Mouse (Mus musculus): ENCODE results near the gene Gbp8.
A peak's percentile ranks its signal among the peaks of the same experiment; 100 is the strongest.
"Not testable (repeated sequence)": the region's sequence is repeated elsewhere in the genome, so short reads cannot be mapped to it uniquely, and the experiment has no call there.

The Gbp8 gene

GRCm38 (mm10) chr5:105060224-105060623 is 79.1 kb downstream of the Gbp8 start:
- no peak for DNase-seq (ENCODE audit: low read depth, low spot score)

GRCm38 (mm10) chr5:105055279-105055678 is 84.1 kb downstream of the Gbp8 start:
- no peak for DNase-seq (ENCODE audit: low read depth, low spot score)

GRCm38 (mm10) chr5:105053471-105054169 is 85.7 kb downstream of the Gbp8 start:
- not testable (repeated sequence) for DNase-seq (ENCODE audit: low read depth, low spot score)

- DNase-seq (ENCODE audit: low read depth, low spot score), result no peak
These were observed 107.0 kb downstream of the Gbp8 start for GRCm38 (mm10) chr5:105032362-105032761.

GRCm38 (mm10) chr5:105012551-105012950 is 126.8 kb downstream of the Gbp8 start:
- DNase-seq (ENCODE audit: low read depth, low spot score), result no peak

- no peak for DNase-seq (ENCODE audit: low read depth, low spot score)
These were observed 127.8 kb downstream of the Gbp8 start for GRCm38 (mm10) chr5:105011570-105011969.

- DNase-seq (ENCODE audit: low read depth, low spot score), result no peak
These were observed 129.0 kb downstream of the Gbp8 start for GRCm38 (mm10) chr5:105010376-105010775.

GRCm38 (mm10) chr5:104989411-104989810 is 149.9 kb downstream of the Gbp8 start:
- no peak for DNase-seq (ENCODE audit: low read depth, low spot score)

GRCm38 (mm10) chr5:104988000-104988399 is 151.3 kb downstream of the Gbp8 start:
- peak; percentile 48 for DNase-seq (ENCODE audit: low read depth, low spot score)

GRCm38 (mm10) chr5:104986706-104987105 is 152.6 kb downstream of the Gbp8 start:
- DNase-seq (ENCODE audit: low read depth, low spot score), result peak; percentile 73

- peak; percentile 9 for DNase-seq (ENCODE audit: low read depth, low spot score)
These were observed 156.8 kb downstream of the Gbp8 start, which contains the start of gene Abcg3 for GRCm38 (mm10) chr5:104982535-104982934. Gene Abcg3, minus strand, starts transcription at chr5:104982718.

GRCm38 (mm10) chr5:104979040-104979513 is 160.3 kb downstream of the Gbp8 start:
- no peak for DNase-seq (ENCODE audit: low read depth, low spot score)
